Mouse (Mus musculus) ES-Bruce4 (cell line): ENCODE results near the gene Rtn4r. TPM values are rescaled to one million over a fixed set of nuclear protein-coding genes. Genes with fewer than 3 reads are reported as not detected.

Experiments used
- H3K27ac ChIP-seq: 2 replicates; pipeline ENCODE4 v1.5.1; 2012; ENCODE audit warnings: low read length, inconsistent platforms; ENCODE audit not compliant: insufficient read depth
- H3K27me3 ChIP-seq: 2 replicates; pipeline ENCODE4 v1.6.1; 2012; ENCODE audit warnings: mild to moderate bottlenecking, low read length, inconsistent platforms; ENCODE audit not compliant: control insufficient read depth, poor library complexity, insufficient read depth, severe bottlenecking
- H3K36me3 ChIP-seq: 2 replicates; pipeline ENCODE4 v1.6.1; 2012; ENCODE audit warnings: inconsistent platforms, mild to moderate bottlenecking, low read length, moderate library complexity; ENCODE audit not compliant: control insufficient read depth, poor library complexity, insufficient read depth, severe bottlenecking
- H3K4me1 ChIP-seq: one replicate; pipeline ENCODE4 v1.8.1; 2011; ENCODE audit warnings: low read length; ENCODE audit not compliant: control insufficient read depth, insufficient read depth
- H3K4me3 ChIP-seq: 2 replicates; pipeline ENCODE4 v1.5.1; 2011; ENCODE audit warnings: low read depth, mild to moderate bottlenecking, low read length
- H3K9ac ChIP-seq: 2 replicates; pipeline ENCODE4 v1.6.1; 2012; ENCODE audit warnings: low read depth, mild to moderate bottlenecking, inconsistent platforms; ENCODE audit not compliant: poor library complexity, severe bottlenecking
- H3K9me3 ChIP-seq: replicated peaks from 2 replicates; pipeline ENCODE4 v1.6.1; 2012; ENCODE audit warnings: mild to moderate bottlenecking, low read length, inconsistent platforms; ENCODE audit not compliant: control insufficient read depth, poor library complexity, insufficient read depth, severe bottlenecking
- CTCF ChIP-seq: IDR thresholded peaks from one replicate; pipeline ENCODE4 v1.8.1; 2011; ENCODE audit warnings: low read depth, low read length
- EP300 ChIP-seq: IDR thresholded peaks from 2 replicates; pipeline ENCODE4 v1.6.1; 2011; ENCODE audit warnings: low read depth, low read length; ENCODE audit not compliant: insufficient read depth
- POLR2A ChIP-seq: IDR thresholded peaks from one replicate; pipeline ENCODE4 v1.8.1; 2011; ENCODE audit warnings: low read length; ENCODE audit not compliant: insufficient read depth
- polyA plus RNA-seq: library from polyadenylated mRNA; stranded (reverse); fragments of >200 nt; gene quantifications from 2 replicates; pipeline ENCODE4 v1.2.4, GENCODE M21; 2011; ENCODE audit warnings: low read depth; ENCODE audit not compliant: missing spikeins, insufficient read depth, insufficient read length

Gene Rtn4r
- polyA plus RNA-seq, 1 experiment: 2.2 TPM

DNA sequence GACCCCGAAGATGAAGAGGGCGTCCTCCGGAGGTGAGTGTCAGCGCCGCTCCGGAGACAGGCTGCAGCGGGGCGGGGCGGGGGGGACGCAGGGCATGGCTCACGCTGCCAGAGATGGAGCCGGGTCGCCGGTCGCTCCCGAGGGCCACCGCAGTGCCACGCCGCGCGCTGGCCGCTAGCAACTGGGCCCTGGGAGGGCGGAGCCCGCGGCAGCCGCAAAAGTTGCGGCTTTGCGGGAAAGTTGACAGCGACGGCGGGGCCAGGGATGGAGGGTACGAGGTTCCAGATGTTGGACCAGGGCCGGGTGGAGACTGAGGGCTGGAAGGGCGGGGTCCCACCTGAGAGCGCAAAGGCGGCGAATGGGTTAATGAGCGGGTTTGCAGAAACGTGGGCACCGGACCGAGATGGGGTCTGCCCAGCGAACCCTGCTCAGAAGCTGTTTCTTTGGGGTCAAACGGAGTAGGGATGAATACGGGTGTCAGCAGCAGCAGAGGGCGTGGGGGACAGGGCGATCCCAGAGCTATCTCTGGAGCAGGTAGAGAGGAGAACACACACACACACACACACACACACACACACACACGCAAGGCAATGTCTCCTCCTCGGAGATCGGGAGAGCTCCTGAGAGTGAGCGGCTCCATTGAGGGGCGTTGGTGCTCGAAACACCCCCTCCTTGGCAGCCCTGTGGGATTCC is 575 bp downstream of the Rtn4r start:
- Histone ChIP-seq H3K4me3 (peak overlapping the region; percentile 79), H3K36me3 (no peaks in the 10 kb centered on the region), H3K27me3 (peaks cover 7% of the 10 kb centered on the region), H3K4me1 (no peaks in the 10 kb centered on the region), H3K9me3 (no peaks in the 10 kb centered on the region), H3K27ac (no peak overlapping the region), H3K9ac (peak overlapping the region; percentile 81)
- TF ChIP-seq POLR2A (no peak), CTCF (no peak), EP300 (no peak)

DNA sequence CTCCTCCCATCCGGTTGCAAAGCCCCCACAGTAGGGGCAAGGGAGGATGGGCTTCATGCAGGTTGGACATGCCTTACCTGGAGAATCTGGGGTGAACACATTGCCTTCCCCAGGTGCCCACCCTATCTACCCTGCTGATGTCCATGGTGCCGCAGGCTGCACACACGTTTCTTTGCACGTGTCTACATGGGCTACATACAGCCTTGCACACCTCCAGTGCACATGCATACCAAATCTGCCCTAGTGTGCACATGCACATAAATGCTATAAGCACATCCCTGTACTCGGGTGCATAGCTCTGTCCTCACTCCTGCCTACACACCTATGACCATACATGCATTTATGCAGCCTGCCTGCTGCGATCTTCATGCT is 1.1 kb downstream of the Rtn4r start:
- TF ChIP-seq POLR2A: no peak
- TF ChIP-seq CTCF: no peak
- no peak for TF ChIP-seq EP300
- H3K4me3 ChIP-seq: peak overlapping the region; percentile 79; the same call in 1 of the 2 replicates
- no peaks in the 10 kb centered on the region for H3K36me3 ChIP-seq
- H3K9me3 ChIP-seq: no peaks in the 10 kb centered on the region
- H3K27ac ChIP-seq: no peak overlapping the region
- H3K27me3 ChIP-seq: peaks cover 7% of the 10 kb centered on the region
- H3K4me1 ChIP-seq: no peaks in the 10 kb centered on the region
- no peak overlapping the region for H3K9ac ChIP-seq

GRCm38 (mm10) chr16:18129413-18129812 is 2.0 kb downstream of the Rtn4r start:
- H3K4me3 ChIP-seq: no peak overlapping the region
- TF ChIP-seq CTCF (no peak), POLR2A (no peak), EP300 (no peak)
- peaks cover 7% of the 10 kb centered on the region for H3K27me3 ChIP-seq
- no peaks in the 10 kb centered on the region for H3K36me3 ChIP-seq
- H3K27ac ChIP-seq: no peak overlapping the region
- no peaks in the 10 kb centered on the region for H3K9me3 ChIP-seq
- no peak overlapping the region for H3K9ac ChIP-seq
- no peaks in the 10 kb centered on the region for H3K4me1 ChIP-seq

DNA sequence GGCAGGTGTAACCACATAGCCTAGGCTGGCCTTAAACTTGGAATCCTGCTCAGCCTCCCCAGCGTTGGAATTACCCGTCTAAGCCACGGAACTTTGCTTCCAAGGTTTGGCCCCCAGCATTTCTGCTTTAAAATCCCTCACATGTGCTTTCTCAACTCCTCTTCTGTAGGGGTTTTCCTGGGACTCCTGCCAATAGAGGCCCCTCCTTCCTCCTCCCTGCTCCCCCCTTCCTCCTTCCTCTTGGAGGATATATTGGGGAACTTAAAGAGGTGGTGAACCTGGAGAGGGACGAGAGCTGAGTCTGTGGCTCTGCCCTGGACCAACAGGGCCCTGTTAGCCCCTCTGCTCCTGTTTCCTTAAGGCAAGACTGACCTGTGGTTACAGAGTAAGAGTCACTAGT is 2.8 kb downstream of the Rtn4r start:
- Histone ChIP-seq H3K9ac (no peak overlapping the region), H3K27ac (no peak overlapping the region), H3K27me3 (peaks cover 7% of the 10 kb centered on the region), H3K36me3 (no peaks in the 10 kb centered on the region), H3K4me3 (no peak overlapping the region), H3K9me3 (no peaks in the 10 kb centered on the region), H3K4me1 (no peaks in the 10 kb centered on the region)
- TF ChIP-seq POLR2A: no peak
- TF ChIP-seq EP300: no peak
- TF ChIP-seq CTCF: no peak

DNA sequence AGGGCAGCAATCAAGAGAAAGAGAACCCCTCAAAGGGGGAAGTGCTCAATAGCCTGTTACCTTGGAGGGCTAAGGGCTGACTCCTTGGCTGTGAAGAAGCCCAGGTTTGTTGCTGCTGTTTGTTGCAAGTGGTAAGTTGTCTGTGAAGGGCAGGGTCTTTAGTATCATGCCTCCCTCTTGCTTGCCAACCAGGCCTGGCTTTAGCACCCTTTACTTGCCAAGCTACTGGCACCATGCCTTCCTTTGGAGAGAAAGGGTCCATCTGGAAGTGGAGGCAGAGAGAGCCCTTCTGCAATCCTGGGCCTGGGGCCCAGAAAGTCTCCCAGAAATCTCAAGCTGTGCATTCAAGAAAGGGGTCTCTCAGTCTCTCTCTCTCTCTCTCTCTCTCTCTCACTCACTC is 3.3 kb downstream of the Rtn4r start:
- Histone ChIP-seq H3K36me3 (no peaks in the 10 kb centered on the region), H3K27me3 (peaks cover 7% of the 10 kb centered on the region), H3K4me1 (no peaks in the 10 kb centered on the region), H3K27ac (no peak overlapping the region), H3K4me3 (no peak overlapping the region), H3K9me3 (no peaks in the 10 kb centered on the region), H3K9ac (no peak overlapping the region)
- TF ChIP-seq CTCF: no peak
- no peak for TF ChIP-seq POLR2A
- no peak for TF ChIP-seq EP300

- Histone ChIP-seq H3K4me3 (no peak overlapping the region), H3K9ac (no peak overlapping the region), H3K4me1 (no peaks in the 10 kb centered on the region), H3K36me3 (no peaks in the 10 kb centered on the region), H3K9me3 (no peaks in the 10 kb centered on the region), H3K27ac (no peak overlapping the region), H3K27me3 (peaks cover 7% of the 10 kb centered on the region)
- no peak for TF ChIP-seq EP300
These were observed 4.0 kb downstream of the Rtn4r start for GRCm38 (mm10) chr16:18131245-18131939.
